19 mouse cellular contexts compared by ENCODE assay signal in genomic region chr8:11061711-11062110, GRCm38 (mm10). TPM values are rescaled to one million over a fixed set of nuclear protein-coding genes. Genes with fewer than 3 reads are reported as not detected.
DNase-seq lines count a peak whose midpoint lies in the region; ATAC-seq lines count a peak whose summit lies in the region.
"Had no signal": no experiment of that assay in that cellular context is flagged by ENCODE, and none has a peak within 500 bp of the region (broad histone marks: within the 10 kb centered on the region; RNA-seq: fewer than 3 reads in every experiment).

No protein-coding gene starts in this region.

- ATAC-seq in frontal cortex, adult (ENCODE audit: low TSS enrichment) = peak; percentile 70; the same call in 1 of the 2 replicates
- ATAC-seq: activated CD4-positive, CD25-positive, alpha-beta regulatory T cell, adult 4 months; forebrain, embryonic 15.5 days; hindbrain, embryonic 16.5 days; Patski had no signal

- DNase-seq in frontal cortex, postnatal 10 days (ENCODE audit: low spot score in 2 of 2) = no peak
- peak; percentile 16 for DNase-seq in layer of hippocampus, adult 9-11 months
- DNase-seq in layer of hippocampus, postnatal 25 days (ENCODE audit: extremely low spot score in 1 of 2, low spot score in 1 of 2) = no peak
- peak; percentile 21 for DNase-seq in lung, postnatal 36 days
- DNase-seq in lung, adult 18-20 months = no peak
- no peak for DNase-seq in cerebellum, postnatal 36 days
- DNase-seq in kidney, adult 11 months = no peak
- DNase-seq: adrenal gland, postnatal 25 days; cerebellum, adult 11 months; cerebellum, adult 8-10 months; cerebellum, postnatal 14 days; gastrocnemius, postnatal 36 days; heart, adult 11 months; heart, postnatal 36 days had no signal

RNA-seq across cellular contexts. Expression of gene Irs2, which starts 53.5 kb away (rescaled TPM):
- 10 to 100 TPM; 60.7 to 69.3 TPM for total RNA-seq in layer of hippocampus, postnatal 25 days (2021)

Comparison
In these comparisons a context has a peak if more than half of its experiments do, and no peak if none do; other contexts are left out.
1. DNase-seq: peak in layer of hippocampus, adult 9-11 months (single experiment) and lung, postnatal 36 days (single experiment); none in frontal cortex, postnatal 10 days (0 of 2), layer of hippocampus, postnatal 25 days (0 of 2), lung, adult 18-20 months (0 of 2), cerebellum, postnatal 36 days (0 of 2) and kidney, adult 11 months (single experiment).